Mouse (Mus musculus): ENCODE measurements around the gene Zfp287. TPM values are rescaled to one million over a fixed set of nuclear protein-coding genes. Genes with fewer than 3 reads are reported as not detected.
"Not testable (repeated sequence)": the region's sequence is repeated elsewhere in the genome, so short reads cannot be mapped to it uniquely, and the experiment has no call there.

Zfp287 gene
- polyA plus RNA-seq (2016; fragmentation: Nextera tagmentation; extraction: Ambion mirVana) = 20.4 and 21.1 TPM in 2 replicates

DNA sequence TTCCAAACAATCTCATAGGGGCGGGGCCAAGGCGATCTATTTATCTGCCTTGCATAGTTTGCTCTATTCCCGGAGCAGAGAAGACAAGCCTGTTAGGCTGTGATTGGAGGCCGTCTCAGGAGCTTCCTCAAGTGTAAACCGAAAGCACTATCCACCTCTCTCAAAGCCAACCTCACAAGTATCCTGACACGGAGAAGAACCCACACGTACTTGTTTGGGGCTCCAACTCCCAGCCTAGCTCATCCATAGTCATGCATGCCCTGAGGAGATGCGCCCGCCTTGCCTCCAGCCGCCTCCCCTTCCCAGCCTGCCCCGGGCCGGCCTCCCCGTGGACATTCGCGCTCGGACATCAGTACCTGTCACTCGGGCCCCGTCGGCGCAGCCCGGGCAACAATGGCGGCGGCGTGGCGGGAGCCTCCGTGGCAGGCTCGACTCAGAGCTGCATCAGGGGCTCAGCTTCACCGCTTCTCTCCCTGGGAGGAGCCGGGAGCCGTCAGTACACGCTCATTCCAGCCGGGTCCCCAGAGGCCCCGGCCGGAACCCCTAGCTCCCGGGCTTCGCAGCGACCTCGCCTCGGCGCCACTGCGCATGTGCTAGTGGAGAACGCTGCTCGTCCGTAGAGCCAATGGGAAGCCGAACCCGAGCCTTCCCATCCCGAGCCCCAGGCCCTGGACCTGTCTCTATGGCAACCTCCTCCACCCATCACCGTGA is at the start of gene Zfp287:
TSS of gene Zfp287 (minus strand) at position 595 of the 711 bp plus-strand sequence.
- peak; percentile 99 for ATAC-seq (ENCODE audit: low FRiP score, low read depth)
- H3K4me1 ChIP-seq = peaks cover 17% of the 10 kb centered on the region
- H3K9ac ChIP-seq (replicated peaks) = peak within 1 kb of the TSS; percentile 73
- no peaks in the 10 kb centered on the region for H3K27me3 ChIP-seq
- WGBS = under 1% methylated on average over 48 of the region's 48 CpGs
- H3K9me3 ChIP-seq = no peaks in the 10 kb centered on the region
- H3K27ac ChIP-seq (replicated peaks) = peak within 1 kb of the TSS; percentile 92
- peak within 1 kb of the TSS; percentile 65 for H3K4me2 ChIP-seq (replicated peaks)
- peak within 1 kb of the TSS; percentile 70 for H3K4me3 ChIP-seq
- H3K36me3 ChIP-seq = peaks cover 23% of the 10 kb centered on the region

DNA sequence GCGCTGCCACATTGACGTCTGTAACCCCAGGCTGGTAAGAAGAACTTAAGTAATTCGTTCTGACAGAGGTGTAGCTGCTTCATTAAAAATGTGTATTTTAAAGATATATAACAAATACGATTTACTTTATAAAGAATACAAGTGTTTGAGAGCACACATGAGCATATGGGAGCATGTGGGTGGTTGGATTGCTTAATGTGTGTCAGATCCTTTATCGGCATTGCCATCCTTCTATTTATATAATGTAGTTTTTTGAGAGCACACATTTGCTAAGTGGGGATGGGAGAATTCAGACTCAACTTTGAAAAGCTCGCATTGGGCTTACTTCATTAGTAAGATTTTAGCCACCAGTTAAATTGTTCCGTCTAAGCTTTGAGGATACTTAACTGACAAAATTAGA is 44.8 kb upstream of the Zfp287 start:
- Histone ChIP-seq H3K9me3 (peaks cover 67% of the 10 kb centered on the region), H3K27ac (replicated peaks) (no peak overlapping the region), H3K4me3 (no peak overlapping the region), H3K27me3 (no peaks in the 10 kb centered on the region), H3K4me2 (replicated peaks) (no peak overlapping the region), H3K9ac (replicated peaks) (no peak overlapping the region), H3K36me3 (peaks cover 45% of the 10 kb centered on the region), H3K4me1 (no peaks in the 10 kb centered on the region)
- ATAC-seq (ENCODE audit: low FRiP score, low read depth) = no peak
- WGBS = 94% methylated on average over 7 of the region's 7 CpGs

- peaks cover 18% of the 10 kb centered on the region for H3K27me3 ChIP-seq
- no peaks in the 10 kb centered on the region for H3K36me3 ChIP-seq
- no peak overlapping the region for H3K4me2 ChIP-seq (replicated peaks)
- 78% methylated on average over 9 of the region's 9 CpGs for WGBS
- H3K9ac ChIP-seq (replicated peaks) = no peak overlapping the region
- no peak overlapping the region for H3K27ac ChIP-seq (replicated peaks)
- no peak for ATAC-seq (ENCODE audit: low FRiP score, low read depth)
- peaks cover 6% of the 10 kb centered on the region; the same call in 1 of the 2 replicates for H3K4me1 ChIP-seq
- no peak overlapping the region for H3K4me3 ChIP-seq
- H3K9me3 ChIP-seq = no peaks in the 10 kb centered on the region
Measured at GRCm38 (mm10) chr11:62760755-62761457, 29.2 kb upstream of the Zfp287 start.

GRCm38 (mm10) chr11:62758491-62758890 is 26.8 kb upstream of the Zfp287 start:
- WGBS = 88% methylated on average over 11 of the region's 11 CpGs
- peaks cover 6% of the 10 kb centered on the region; the same call in 1 of the 2 replicates for H3K4me1 ChIP-seq
- H3K27me3 ChIP-seq = peaks cover 25% of the 10 kb centered on the region
- no peak overlapping the region for H3K27ac ChIP-seq (replicated peaks)
- no peak overlapping the region for H3K4me2 ChIP-seq (replicated peaks)
- H3K9ac ChIP-seq (replicated peaks) = no peak overlapping the region
- no peaks in the 10 kb centered on the region for H3K9me3 ChIP-seq
- no peaks in the 10 kb centered on the region for H3K36me3 ChIP-seq
- ATAC-seq (ENCODE audit: low FRiP score, low read depth) = no peak
- no peak overlapping the region for H3K4me3 ChIP-seq

- Histone ChIP-seq H3K27ac (replicated peaks) (no peak overlapping the region), H3K4me1 (peaks cover 6% of the 10 kb centered on the region; the same call in 1 of the 2 replicates), H3K4me2 (replicated peaks) (no peak overlapping the region), H3K4me3 (no peak overlapping the region), H3K9ac (replicated peaks) (no peak overlapping the region), H3K36me3 (no peaks in the 10 kb centered on the region), H3K27me3 (peaks cover 25% of the 10 kb centered on the region), H3K9me3 (no peaks in the 10 kb centered on the region)
- no peak for ATAC-seq (ENCODE audit: low FRiP score, low read depth)
- WGBS = 67% methylated on average over 6 of the region's 6 CpGs
Measured at GRCm38 (mm10) chr11:62757906-62758305, 26.2 kb upstream of the Zfp287 start.

GRCm38 (mm10) chr11:62757143-62757507 is 25.4 kb upstream of the Zfp287 start:
- peak; percentile 24; the same call in 1 of the 2 replicates for ATAC-seq (ENCODE audit: low FRiP score, low read depth)

GRCm38 (mm10) chr11:62756456-62757142 is 24.9 kb upstream of the Zfp287 start:
- Histone ChIP-seq H3K4me2 (replicated peaks) (peak overlapping the region; percentile 51), H3K27me3 (peaks cover 25% of the 10 kb centered on the region), H3K4me3 (peak overlapping the region; percentile 24), H3K9me3 (no peaks in the 10 kb centered on the region), H3K9ac (replicated peaks) (peak overlapping the region; percentile 37; the same call in 1 of the 2 replicates), H3K27ac (replicated peaks) (no peak overlapping the region), H3K36me3 (no peaks in the 10 kb centered on the region), H3K4me1 (peaks cover 6% of the 10 kb centered on the region; the same call in 1 of the 2 replicates)
- WGBS = 8% methylated on average over 36 of the region's 36 CpGs
- peak; percentile 100 for ATAC-seq (ENCODE audit: low FRiP score, low read depth)

More at GRCm38 (mm10) chr11:62757143-62757507, 25.4 kb upstream of the Zfp287 start:
- Histone ChIP-seq H3K4me2 (replicated peaks) (peak overlapping the region; percentile 51), H3K27ac (replicated peaks) (no peak overlapping the region), H3K9me3 (no peaks in the 10 kb centered on the region), H3K4me3 (peak overlapping the region; percentile 24), H3K9ac (replicated peaks) (peak overlapping the region; percentile 37; the same call in 1 of the 2 replicates), H3K36me3 (no peaks in the 10 kb centered on the region), H3K27me3 (peaks cover 25% of the 10 kb centered on the region), H3K4me1 (peaks cover 6% of the 10 kb centered on the region; the same call in 1 of the 2 replicates)
- 10% methylated on average over 7 of the region's 7 CpGs for WGBS

DNA sequence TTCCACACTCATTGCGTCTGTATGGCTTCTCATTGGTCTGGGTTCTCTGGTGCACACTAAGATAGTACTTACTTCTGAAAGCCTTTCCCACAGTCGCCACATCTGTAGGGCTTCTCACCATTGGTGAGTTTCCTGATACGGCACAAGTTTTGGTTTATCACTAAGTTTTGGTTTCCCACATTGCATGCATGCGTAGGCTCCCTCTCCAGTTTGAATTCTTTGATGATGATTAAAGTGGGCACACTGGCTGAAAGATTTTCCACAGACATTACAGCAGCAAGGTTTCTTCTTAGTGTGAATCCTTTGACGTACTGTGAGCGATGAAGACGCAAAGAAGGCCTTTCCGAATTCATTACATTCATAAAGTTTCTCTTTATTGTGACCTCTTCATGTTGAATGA is 21.1 kb upstream of the Zfp287 start, which contains the start of gene Gm10428:
TSS of gene Gm10428 (plus strand) at position 321 of the 400 bp plus-strand sequence.
- no peak within 1 kb of the TSS for H3K9ac ChIP-seq (replicated peaks)
- no peaks in the 10 kb centered on the region for H3K36me3 ChIP-seq
- H3K9me3 ChIP-seq = no peaks in the 10 kb centered on the region
- no peak within 1 kb of the TSS for H3K4me3 ChIP-seq
- no peak for ATAC-seq (ENCODE audit: low FRiP score, low read depth)
- peaks cover 6% of the 10 kb centered on the region; the same call in 1 of the 2 replicates for H3K4me1 ChIP-seq
- peaks cover 25% of the 10 kb centered on the region for H3K27me3 ChIP-seq
- no peak within 1 kb of the TSS for H3K27ac ChIP-seq (replicated peaks)
- H3K4me2 ChIP-seq (replicated peaks) = no peak within 1 kb of the TSS
- 89% methylated on average over 8 of the region's 8 CpGs for WGBS

DNA sequence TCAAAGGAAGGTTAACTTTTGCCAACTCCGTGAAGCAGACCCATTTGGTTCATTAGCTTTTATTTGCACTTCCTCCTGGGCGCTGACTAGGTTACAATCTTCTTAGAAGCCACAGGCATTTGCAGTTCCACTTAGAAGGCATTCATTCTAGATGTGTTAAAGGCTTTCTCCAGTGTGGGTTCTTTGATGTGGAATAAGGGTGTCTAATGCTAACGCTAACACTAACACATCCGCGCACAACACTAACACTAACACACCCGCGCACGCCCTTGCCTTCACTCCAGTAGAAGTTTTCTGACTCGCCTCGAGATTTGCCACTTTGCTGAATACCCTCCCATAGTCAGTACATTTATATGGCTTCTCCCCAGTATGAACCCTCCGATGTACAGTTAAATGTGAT is 20.5 kb upstream of the Zfp287 start:
- H3K9me3 ChIP-seq = no peaks in the 10 kb centered on the region
- ATAC-seq (ENCODE audit: low FRiP score, low read depth) = no peak
- WGBS = 82% methylated on average over 11 of the region's 11 CpGs

GRCm38 (mm10) chr11:62749445-62749844 is 17.7 kb upstream of the Zfp287 start:
- H3K9me3 ChIP-seq; H3K4me1 ChIP-seq; H3K36me3 ChIP-seq; H3K9ac ChIP-seq (replicated peaks); ATAC-seq (ENCODE audit: low FRiP score, low read depth); H3K27ac ChIP-seq (replicated peaks); H3K4me3 ChIP-seq; H3K4me2 ChIP-seq (replicated peaks): not testable (repeated sequence)
- WGBS = 93% methylated on average over 13 of the region's 13 CpGs
- peaks cover 12% of the 10 kb centered on the region; the same call in 1 of the 2 replicates for H3K27me3 ChIP-seq

More for the DNA sequence above, 20.5 kb upstream of the Zfp287 start:
- Histone ChIP-seq H3K4me3 (no peak overlapping the region), H3K27me3 (peaks cover 21% of the 10 kb centered on the region), H3K4me2 (replicated peaks) (no peak overlapping the region), H3K27ac (replicated peaks) (no peak overlapping the region), H3K9ac (replicated peaks) (no peak overlapping the region), H3K36me3 (no peaks in the 10 kb centered on the region), H3K4me1 (peaks cover 3% of the 10 kb centered on the region; the same call in 1 of the 2 replicates)

DNA sequence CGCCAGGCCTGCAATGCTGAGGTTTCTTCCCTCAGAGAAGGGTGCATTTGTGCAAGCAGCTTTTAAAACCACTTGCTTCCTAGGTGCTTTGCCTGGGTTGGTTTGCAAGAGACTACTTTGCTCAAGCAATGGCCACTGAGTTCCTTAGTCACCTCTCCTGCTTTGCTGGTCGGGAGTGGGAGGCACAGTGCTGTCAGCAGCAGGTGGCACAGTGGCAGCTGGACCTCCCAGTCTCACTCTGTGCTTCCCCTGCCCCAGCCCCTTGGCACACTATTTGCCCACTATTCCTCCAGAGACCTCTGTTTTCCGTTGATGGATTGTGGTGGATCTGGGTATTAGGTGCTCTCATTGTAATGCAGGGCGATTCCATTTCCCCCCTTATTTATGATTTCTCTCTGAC is 16.4 kb upstream of the Zfp287 start:
- H3K27ac ChIP-seq (replicated peaks) = no peak overlapping the region
- no peak overlapping the region for H3K4me3 ChIP-seq
- 70% methylated on average over 4 of the region's 4 CpGs for WGBS

More for the DNA sequence above, 16.4 kb upstream of the Zfp287 start:
- Histone ChIP-seq H3K9me3 (no peaks in the 10 kb centered on the region), H3K9ac (replicated peaks) (no peak overlapping the region), H3K4me2 (replicated peaks) (no peak overlapping the region), H3K4me1 (no peaks in the 10 kb centered on the region; the same call in 1 of the 2 replicates), H3K36me3 (no peaks in the 10 kb centered on the region), H3K27me3 (peaks cover 12% of the 10 kb centered on the region; the same call in 1 of the 2 replicates)
- no peak for ATAC-seq (ENCODE audit: low FRiP score, low read depth)
